Mouse (Mus musculus): ENCODE data around the gene Klrb1b.
A peak's percentile ranks its signal among the peaks of the same experiment; 100 is the strongest.

GRCm38 (mm10) chr6:128854024-128854820, 28.1 kb upstream of the Klrb1b start:
- TF ChIP-seq ZNF384 (IDR thresholded peaks at IDR 0.05; ENCODE audit: low read depth, low read length) (no peak), HCFC1 (IDR thresholded peaks at IDR 0.05; ENCODE audit: borderline replicate concordance, insufficient read depth, low read length) (no peak), ZC3H11A (IDR thresholded peaks at IDR 0.05; ENCODE audit: borderline replicate concordance, low read depth, low read length) (peak; percentile 90; the same call in 1 of the 2 replicates)

Data from ES-E14 (cell line).